Mouse (Mus musculus): ENCODE measurements around the gene Stmnd1.
"Not testable (repeated sequence)": the region's sequence is repeated elsewhere in the genome, so short reads cannot be mapped to it uniquely, and the experiment has no call there.

Gene Stmnd1

GRCm38 (mm10) chr13:46273453-46274110 is at the start of gene Stmnd1:
Stmnd1 (plus strand) TSS chr13:46273721.
- DNase-seq (ENCODE audit: low spot score in 2 of 2), result no peak

- no peak for DNase-seq (ENCODE audit: low spot score in 2 of 2)
These were observed 46.6 kb upstream of the Stmnd1 start for GRCm38 (mm10) chr13:46226956-46227355.

- DNase-seq (ENCODE audit: low spot score in 2 of 2), result no peak
These were observed 46.0 kb upstream of the Stmnd1 start for GRCm38 (mm10) chr13:46227486-46227885.

- DNase-seq (ENCODE audit: low spot score in 2 of 2), result not testable (repeated sequence)
These were observed 44.8 kb upstream of the Stmnd1 start for GRCm38 (mm10) chr13:46228750-46229149.

GRCm38 (mm10) chr13:46231514-46232085 is 41.9 kb upstream of the Stmnd1 start:
- no peak for DNase-seq (ENCODE audit: low spot score in 2 of 2)

DNA sequence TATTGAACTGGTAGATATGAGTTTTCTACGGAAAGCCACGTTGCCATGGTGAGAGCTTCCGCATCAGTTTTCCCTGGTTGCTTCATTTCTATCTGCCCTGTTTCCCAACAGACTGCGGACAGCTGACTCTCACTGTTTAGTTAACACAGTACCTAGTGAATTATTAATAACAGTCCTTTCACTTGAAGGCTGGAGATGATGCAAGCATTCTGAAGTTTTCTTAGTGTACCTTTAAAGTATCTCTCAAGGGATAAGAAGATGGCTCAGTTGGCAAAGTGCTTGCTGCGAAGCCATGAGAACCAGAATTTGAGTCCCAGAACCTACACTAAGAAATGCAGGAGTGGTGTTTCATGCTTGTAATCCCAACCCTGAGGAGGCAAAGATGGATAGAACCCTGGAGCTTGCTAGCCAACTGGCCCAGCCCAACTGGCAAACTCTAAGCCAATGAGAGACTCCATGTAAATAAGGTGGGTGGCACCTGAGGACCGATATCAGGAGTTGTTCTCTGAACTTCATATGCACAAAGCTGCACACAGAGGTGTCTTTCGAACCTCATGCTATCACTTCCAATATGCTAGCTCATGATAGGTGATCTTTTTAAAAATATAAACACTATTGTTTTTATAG is 35.7 kb upstream of the Stmnd1 start:
- no peak for DNase-seq (ENCODE audit: low spot score in 2 of 2)

DNA sequence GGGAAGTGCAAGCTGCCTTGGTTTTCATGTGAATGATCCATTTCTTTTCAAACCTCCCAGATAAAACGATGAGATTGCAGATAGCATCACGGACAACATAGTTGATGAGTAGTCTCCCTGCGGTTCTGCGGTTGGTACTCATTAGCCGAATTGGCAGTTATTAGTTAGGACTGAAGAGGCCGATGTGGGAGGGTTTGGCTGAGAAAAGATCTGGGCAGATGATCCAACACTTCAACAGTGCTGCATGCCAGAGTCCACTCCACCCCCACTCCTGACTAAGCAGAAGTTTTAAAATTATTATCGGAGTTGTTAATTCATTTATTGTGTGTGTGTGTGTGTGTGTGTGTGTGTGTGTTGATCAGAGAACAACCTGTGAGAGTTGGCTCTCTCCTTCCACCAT is 34.7 kb upstream of the Stmnd1 start:
- DNase-seq (ENCODE audit: low spot score in 2 of 2), result no peak

DNA sequence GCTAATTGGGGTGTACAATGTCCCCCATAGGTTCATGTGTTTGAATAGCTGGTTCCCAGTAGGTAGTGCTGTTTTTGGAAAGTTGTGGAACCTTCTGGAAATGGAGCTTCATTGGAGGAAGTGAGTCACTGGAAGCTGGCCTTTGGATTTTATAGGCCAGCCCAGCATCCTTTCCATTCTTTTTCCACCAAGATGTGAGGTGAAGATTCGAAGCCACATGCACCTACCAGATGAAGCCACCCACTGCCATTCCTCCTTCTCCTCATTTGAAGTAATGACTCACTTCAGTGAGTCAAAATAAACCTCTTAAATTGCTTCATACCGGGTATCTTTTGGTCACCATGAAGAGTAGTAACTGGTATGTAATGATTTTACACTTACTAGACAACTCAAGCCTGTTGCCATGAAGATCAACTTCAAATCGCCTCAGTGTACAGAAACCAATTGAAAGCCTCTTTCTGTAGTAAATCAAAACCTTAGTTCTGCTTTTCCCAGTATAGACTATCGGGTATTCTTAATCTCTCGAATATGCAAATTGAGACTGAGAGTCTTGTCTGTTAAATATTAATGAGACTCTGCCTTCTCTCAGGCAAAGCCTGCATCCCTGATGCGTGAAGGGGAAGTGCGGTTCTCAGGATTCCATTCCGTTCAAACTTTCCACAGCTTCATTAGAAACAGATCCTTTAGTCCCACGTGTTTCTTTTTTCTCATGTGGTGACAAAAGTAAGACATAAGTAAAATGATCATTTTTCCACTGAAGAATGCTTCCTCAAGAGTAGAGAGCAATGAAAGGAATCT is 31.9 kb upstream of the Stmnd1 start:
- no peak for DNase-seq (ENCODE audit: low spot score in 2 of 2)

GRCm38 (mm10) chr13:46253753-46254152 is 19.8 kb upstream of the Stmnd1 start:
- DNase-seq (ENCODE audit: low spot score in 2 of 2), result peak in 1 of 2 experiments; percentile 28

- no peak for DNase-seq (ENCODE audit: low spot score in 2 of 2)
These were observed 19.4 kb upstream of the Stmnd1 start for GRCm38 (mm10) chr13:46254171-46254570.

DNA sequence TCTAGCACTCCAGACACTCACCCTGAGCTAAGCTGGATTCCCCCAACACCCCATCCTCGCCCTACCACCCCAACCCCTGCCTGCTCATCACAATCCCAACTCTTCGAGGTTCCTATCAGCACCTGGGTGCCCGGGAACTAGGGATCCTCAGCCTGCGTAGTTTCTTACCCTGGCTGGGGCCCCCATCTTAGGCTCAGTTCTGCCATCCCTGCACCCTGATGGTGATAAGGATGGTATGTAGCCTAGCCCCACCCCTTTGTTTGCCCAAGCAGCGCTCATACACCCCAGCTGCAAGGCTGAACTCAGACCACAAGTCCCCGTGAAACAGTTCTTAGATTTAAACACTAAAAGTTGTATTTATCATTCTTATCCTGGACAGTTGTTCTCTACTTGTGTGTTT is 17.9 kb upstream of the Stmnd1 start:
- no peak for DNase-seq (ENCODE audit: low spot score in 2 of 2)

DNA sequence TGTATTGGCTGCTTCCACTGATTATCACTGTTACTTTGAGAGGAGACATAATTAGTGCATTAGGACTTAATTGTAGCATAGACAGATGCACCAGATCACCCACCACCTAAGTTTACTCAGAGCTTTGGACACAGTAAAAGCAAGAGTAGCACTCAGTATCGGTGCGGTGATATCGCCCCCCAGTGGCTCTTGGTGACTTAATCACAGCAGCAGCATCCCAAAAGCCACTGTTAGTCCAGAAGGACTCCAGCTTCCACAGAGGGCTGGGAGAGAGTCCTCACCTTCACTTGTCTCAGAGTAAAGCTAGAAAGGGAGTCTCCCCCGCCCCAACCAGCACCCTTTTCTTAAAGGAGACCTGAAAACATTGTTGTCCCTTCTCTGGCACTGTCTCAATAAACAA is 15.7 kb upstream of the Stmnd1 start:
- DNase-seq (ENCODE audit: low spot score in 2 of 2), result peak; percentile 65 to 73

DNA sequence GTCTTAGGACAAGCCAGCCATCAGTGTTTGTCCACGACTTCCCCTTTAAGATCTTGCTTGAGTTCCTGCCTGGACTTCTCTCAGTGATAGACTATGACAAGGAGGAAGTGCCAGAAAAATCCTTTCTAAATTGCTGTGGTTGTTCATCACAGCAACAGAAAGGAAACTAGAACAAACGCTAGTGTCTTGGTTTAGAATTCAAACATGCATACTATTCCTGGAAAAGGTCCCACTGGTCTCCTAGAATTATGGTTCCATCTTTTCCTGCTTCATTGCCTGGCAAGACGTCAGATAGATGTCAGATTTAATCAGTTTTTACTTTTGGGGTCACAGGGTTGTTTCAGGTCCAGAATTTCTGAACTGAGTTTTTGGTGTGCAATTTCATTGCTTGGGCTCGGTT is 14.0 kb upstream of the Stmnd1 start:
- DNase-seq (ENCODE audit: low spot score in 2 of 2), result no peak

GRCm38 (mm10) chr13:46261244-46261643 is 12.3 kb upstream of the Stmnd1 start:
- no peak for DNase-seq (ENCODE audit: low spot score in 2 of 2)

DNA sequence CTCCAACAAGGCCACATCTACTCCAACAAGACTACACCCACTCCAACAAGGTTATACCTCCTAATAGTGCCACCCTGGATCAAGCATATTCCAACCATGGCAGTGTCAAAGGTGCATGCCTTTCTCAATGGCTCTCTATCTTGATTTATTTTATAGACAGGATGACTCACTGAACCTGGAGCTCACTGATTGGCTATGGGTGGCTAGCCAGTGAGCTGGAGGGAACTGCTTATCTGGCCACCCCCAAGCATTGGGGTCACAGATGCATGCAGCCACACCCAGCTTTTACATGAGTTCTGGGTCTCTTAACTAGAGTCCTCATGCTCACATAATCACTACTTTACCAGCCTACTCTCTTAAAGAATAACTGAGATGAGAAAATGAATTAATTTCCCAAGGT is 5.7 kb upstream of the Stmnd1 start:
- no peak for DNase-seq (ENCODE audit: low spot score in 2 of 2)

- DNase-seq (ENCODE audit: low spot score in 2 of 2), result no peak
These were observed 5.2 kb upstream of the Stmnd1 start for GRCm38 (mm10) chr13:46268341-46268740.

DNA sequence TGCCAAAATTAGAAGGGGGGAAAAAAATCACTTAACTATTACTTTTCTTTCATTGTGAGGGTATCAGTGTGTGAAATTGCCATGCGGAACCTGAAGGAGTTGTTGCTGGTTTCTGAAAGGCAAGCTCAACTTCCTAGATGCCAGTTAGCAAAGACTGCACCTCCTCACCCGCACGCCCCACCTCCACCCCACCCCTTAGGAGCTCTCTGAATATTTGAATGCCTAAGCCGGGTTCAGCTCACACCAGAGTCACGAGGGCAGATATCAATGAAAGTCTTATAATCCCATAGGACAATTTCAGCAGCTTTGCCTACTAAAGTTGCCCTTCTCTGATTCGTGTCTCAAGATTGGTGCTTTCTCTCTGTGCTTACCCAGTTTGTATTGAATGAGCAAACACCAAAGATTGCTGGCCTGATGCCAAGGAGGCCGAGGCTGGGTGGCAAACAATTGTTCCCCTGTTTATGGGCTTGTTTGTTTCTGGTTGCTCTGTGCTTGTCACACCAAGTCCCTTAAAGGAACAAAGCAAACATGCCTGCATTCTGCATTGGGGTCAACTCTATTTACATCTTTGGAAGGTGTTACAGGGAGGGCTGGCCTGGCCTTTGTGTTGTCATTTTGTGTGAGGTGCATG is 4.6 kb upstream of the Stmnd1 start:
- DNase-seq (ENCODE audit: low spot score in 2 of 2), result peak in 1 of 2 experiments; percentile 37

DNA sequence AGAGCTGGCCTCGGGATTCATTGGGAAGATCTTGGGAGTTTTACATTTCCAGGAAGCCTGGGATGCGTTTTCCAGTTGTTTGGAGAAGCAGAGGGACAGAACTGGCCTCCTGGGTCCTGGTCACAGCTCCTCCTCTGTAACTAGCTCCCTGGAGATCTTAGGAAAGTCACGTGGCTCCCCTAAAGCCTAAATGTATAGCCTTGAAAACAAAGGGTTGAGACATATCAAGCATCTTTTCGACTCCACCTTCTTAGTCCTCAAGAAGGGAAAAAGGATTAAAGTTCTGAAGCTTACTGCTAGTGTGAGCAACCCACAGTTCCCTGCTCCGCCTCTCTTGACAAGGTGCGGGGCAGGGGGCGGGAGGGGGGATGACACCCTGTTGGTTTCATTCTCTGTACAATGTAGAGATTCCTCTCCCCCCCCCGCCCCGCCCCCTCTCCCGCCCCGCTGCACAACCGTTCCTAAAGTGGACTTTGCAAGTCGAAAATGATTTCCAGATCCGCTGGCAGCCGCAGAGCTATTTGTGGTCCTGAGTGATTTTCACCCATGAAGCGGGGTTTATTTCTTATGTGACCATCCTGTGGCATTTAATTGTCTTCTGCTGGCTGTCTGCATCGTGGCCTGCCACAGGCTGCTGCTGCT is 589 bp upstream of the Stmnd1 start:
- DNase-seq (ENCODE audit: low spot score in 2 of 2), result no peak

GRCm38 (mm10) chr13:46275701-46276100 is 2.2 kb downstream of the Stmnd1 start:
- no peak for DNase-seq (ENCODE audit: low spot score in 2 of 2)

DNA sequence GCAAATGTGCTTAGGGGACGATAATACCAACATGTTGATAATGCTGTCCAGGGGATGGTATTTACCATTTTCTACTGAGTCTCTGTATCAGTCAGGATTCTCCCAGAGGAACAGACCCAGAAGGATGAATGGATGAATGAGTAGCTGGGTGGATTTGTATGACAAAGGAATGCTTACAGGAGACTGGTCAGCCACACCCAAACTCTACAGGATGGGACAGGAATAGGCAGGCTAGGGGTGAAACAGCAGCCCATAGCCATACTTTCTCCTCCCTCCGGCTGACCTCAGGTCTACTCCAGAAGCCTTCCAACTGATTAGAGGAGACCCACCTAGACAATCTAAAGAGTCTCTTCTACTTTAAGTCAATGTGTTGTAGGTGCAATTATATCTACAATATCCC is 9.0 kb downstream of the Stmnd1 start:
- DNase-seq (ENCODE audit: low spot score in 2 of 2), result no peak

DNA sequence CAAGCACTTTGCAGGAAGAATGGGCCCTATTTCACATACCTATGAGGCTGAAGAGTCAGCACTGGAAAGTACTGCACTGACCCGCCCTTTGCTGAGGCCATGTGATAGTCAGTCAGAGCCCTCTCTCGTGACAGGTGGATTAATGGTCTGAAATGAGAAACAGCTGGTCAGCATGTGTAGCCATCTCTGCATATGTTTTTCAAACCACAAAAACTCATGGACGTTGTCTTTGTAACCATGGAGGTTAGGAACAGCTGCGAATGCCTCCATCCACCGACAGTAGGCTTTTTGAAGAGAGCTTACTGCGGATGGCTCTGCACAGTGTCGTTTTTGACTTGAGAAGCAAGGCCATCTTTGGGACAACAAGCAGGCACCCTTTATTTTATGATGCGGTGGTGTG is 14.3 kb downstream of the Stmnd1 start:
- DNase-seq (ENCODE audit: low spot score in 2 of 2), result no peak

DNA sequence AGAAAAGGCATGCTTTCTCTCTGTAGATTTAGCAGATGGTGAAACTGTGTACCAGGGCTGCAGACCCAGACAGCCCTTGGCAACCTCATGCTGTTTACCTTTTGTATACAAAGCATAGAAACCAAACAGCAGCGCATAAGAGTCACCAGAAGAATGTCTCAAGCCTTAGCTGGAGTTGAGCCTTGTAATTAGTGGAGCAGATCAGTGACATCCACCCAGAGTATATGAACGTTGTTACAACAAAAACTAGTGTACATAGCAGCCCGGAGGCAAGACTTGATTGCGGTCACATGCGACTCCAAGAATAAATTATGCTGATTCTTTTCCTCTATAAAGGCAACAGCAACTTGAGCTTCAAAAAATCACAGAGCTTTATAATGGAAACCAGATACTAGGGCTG is 14.9 kb downstream of the Stmnd1 start:
- no peak for DNase-seq (ENCODE audit: low spot score in 2 of 2)

Data from frontal cortex, postnatal 25 days (tissue).